Mouse (Mus musculus) megakaryocyte-erythroid progenitor cell, adult 5-6 weeks (primary cell): Measurements from ENCODE around the gene Ston1. TPM values are rescaled to one million over a fixed set of nuclear protein-coding genes. Genes with fewer than 3 reads are reported as not detected.

Experiments used
- ATAC-seq: replicated peaks from 2 replicates; pipeline ENCODE4 v1.8.0; 2016; ENCODE audit warnings: mild to moderate bottlenecking, inconsistent platforms; ENCODE audit not compliant: severe bottlenecking, poor library complexity, low FRiP score, low TSS enrichment
- total RNA-seq, 2 experiments: library from RNA; stranded (forward) in 1 of 2; stranded (reverse) in 1 of 2; fragments of 200-1000, 215-1000 nt in 1 of 2; fragments of >200 nt in 1 of 2; fragmentation: Nextera tagmentation in 1 of 2; gene quantifications; 2 replicates each; pipeline ENCODE4 v1.2.3; 2014 to 2017

The Ston1 gene
- total RNA-seq (2014; fragmentation: Nextera tagmentation) (1.2 TPM in 1 of 2 replicates, not detected in the other), total RNA-seq (2017) (not detected in 2 replicates)

DNA sequence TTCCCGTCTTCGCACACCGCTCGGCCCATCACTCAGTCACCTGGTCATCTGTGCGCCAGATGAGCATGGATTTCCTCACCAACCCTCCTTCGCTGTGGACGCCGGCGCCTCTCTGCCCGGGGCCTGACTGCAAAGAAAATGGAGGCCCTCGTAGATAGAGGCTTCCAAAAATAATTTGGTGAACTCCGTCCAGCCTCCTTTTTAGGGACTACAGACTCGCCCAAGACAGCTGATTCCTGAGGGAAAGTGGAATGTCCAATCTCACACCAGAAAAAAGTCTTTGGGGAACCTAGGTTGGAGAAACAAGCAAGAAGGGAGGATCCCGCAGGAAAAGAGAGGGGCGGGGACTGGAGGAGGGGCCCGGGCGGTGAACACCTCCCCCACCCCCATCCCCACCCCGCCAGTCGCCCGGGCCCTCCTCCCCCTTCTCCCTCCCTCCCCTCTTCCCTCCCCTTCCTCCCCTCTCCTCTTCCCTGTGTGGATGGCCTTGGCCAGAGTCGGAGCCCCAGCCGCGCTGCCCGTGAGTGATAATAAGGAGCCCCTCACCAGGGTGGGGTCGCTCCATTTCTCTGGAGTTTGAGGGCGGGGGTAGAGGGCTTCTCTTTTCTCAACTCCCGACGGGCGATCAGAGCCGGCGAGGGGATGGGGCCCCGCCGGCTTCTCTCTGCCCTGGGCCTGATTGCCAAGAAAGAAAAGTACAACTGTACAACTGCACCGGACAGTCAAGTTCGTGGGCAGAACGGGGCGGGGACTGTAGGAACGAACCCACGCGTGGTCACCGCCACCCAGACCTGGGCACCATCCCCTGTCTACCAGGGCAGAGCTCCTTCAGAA is at the start of gene Ston1:
TSS of gene Ston1 (plus strand) at position 463 of the 834 bp plus-strand sequence.
- ATAC-seq: peak; percentile 11; the same call in 1 of the 2 replicates

DNA sequence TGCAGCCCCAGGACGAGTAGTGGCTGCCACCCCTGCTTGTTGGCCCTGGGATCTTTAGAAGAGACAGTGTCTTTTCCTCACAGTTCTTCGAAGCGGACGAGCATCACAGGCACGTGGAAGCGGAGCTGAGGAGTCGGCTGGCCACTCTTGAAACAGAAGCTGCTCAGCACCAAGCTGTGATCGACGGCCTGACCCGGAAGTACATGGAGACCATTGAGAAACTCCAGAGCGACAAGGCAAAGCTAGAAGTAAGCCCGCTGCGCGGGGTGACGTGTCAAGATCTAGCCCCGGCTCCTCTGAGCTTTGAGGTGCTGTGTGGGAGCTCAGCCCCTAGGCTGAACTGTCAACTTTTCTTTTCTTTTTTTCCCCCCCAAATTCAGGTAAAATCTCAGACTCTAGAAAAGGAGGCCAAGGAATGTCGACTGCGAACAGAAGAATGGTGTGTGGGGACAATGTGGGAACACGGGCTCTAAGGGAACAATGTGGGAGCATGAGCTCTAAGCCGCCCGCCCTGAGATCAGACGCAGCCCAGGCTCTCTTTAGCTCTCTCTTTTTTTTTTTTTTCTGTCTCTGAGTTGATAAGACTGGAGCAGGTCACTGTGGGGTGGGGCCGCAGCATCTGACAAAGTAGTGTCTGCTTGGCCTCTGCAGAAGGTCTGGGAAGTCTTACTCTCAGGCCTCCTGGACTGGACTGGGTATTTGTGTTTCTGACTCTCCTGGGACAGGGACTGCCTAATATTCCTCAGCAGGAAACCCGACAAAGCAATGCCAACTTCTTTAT is 47.9 kb upstream of the Ston1 start:
- ATAC-seq: peak; percentile 89

DNA sequence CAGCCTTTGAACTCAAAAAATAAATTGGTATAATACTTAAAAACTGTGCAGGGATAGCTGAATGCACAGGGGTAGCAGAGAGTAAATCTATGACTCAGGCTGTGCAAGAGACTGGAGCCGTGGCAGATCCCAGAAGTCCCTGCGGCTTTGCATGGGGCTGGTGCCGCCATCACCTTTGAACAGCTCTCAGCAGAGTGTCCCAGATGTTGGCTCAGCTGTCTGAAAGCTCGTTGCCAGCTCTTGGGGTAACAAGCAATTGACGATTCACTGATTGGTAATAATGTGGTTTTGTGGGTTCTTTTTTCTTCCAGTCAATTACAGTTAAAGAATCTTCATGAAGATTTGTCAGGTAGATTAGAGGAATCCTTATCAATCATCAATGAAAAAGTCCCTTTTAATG is 47.1 kb upstream of the Ston1 start:
- no peak for ATAC-seq

DNA sequence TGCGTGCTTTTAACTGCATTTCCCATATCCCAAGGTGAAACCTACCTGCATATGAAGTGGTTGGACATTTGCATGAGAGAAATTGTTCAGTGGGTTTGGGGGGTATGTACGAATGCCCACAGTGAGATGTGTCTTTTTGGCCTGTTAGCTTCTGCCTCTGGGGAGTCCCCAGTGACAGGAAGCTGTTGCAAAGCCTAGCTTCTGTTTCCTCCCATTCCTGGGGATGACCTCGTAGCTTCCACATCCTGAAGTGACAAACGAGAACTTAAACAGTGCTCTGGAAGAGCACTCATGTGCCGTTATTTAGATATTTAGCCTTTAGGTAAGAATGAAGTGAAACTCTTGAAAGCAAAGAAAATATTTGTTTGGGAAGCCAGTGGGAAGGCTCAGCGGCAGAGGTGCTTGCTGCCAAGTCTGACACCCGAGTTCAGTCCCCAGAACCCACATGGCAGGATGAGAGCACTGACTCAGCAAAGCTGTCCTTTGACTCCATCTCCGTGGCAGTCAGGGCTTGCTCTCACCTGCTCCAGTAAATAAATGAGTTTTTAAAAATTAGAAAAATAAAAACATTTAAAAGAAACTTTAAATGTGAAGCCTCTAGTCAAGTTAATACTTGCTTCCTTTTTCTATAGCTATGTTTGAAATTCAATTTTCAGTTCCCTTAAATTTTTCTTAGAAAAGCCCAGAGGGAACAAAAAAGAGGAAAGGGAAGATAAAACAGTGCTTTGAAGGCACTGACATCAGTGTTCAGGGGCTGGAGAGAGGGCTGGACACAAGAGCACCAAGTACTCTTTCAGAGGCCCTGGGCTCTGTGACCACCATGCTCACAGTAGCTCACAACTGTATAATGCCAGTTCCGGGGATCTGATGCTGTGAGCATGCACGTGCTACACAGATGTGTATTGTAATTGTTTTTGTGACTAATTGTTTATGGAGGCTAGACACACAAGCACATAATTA is 46.2 kb upstream of the Ston1 start:
- no peak for ATAC-seq

DNA sequence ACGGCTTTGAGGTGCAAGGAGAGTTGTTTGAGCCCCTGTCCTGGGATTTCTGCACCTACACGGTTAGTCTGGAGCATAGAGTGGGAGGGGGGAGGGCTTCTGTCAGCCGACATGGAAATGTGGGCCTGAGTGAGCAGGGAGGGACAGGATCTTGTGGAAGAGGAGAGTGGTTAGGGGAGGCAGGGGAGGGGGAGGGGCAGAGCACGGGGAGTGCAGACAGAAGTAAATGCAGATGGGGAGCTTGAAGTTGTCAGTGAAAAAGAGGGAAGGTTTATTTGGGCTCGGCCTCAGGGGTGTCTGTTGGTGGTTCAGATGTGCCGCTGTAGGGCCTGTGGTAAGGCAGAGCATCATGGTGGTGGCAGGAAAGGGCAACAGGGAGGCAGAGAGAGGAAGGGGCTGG is 44.9 kb upstream of the Ston1 start:
- ATAC-seq: no peak

DNA sequence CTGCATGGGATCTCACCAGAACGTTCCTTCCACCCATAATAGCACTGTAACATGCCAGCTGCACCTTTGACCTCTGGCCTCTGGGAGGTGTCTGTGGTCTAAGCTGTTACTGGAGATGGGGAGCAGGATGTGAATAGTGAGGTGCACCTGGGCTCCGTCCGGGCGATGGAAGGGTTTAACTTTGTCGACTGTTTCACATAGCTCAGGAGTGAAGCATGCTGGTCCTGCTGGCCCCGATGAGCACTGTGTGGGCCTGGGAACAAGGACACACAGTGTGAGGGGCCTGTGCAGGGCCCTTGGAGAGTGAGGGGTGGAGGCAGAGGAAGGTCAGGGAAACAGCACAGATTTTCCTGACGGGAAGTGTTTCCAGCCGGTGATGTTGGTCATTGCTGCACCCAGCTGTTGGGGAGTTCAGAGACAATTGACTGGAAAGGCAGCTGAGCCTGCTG is 44.5 kb upstream of the Ston1 start:
- ATAC-seq: no peak

DNA sequence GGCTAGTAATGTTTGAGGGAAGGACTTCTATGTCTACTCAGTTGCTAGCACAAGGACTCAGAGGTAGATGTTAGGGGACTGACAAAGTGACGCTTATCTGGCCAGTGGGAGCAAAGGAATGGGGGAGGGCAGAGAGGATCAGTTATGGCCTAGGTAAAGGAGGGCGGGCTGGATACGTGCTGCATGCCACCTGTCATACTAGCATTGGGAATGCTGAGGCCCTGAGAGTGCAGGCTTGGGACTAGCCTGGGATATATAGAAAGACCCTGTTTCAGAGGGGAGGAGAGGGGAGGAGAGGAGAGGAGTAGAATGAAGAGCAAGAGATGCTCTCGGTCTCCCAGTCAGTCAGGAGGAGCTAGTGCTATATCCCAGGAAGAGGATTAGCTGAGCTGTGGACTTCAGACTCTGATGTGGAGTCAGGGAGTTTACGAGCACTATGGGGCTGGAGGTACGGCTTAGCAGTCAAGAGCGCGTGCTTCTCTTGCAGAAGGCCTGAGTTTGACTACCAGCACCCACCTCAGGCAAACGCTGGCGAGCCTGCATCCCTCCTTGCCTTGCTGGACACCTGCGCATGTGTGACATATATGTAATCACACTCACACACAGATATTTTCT is 43.9 kb upstream of the Ston1 start:
- ATAC-seq: no peak

DNA sequence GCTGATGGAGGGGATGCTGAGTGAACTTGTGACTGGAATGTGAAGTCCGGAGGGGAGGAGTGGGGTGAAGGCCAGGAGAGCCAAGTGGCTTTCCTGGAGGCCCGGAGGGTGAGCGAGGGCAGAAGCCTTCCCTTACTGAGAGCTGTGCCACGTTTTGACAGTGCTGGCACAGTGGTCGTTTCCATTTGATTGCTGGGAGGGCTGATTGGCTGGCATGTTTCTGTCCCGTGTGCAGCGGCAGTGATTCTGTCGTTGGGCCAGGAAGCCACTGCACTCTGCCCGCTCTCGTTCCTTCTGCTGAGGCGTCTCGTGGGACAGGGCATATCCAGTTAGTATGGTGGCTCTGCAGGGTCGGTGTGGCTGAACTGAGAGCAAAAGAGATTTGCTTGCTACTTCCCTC is 41.3 kb upstream of the Ston1 start:
- ATAC-seq: no peak

DNA sequence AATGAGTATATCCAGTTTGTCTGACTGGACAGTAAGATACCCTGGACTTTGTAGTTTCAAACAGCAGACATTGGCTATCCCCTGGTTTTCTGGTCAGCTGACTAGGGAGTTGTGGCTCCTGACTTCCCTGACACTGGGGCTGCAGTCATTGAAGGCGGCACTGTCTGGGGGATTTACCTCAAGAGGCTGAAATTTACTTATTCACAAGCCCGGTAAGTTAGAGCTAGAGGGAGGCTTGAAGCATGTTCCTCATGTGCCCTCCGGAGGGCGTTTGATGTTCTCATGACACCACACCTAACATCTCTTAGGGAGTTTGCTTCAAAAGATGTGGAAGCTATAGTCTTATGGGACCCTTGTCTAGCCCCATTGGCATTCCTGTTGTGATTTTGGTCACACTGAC is 40.8 kb upstream of the Ston1 start:
- ATAC-seq: no peak

DNA sequence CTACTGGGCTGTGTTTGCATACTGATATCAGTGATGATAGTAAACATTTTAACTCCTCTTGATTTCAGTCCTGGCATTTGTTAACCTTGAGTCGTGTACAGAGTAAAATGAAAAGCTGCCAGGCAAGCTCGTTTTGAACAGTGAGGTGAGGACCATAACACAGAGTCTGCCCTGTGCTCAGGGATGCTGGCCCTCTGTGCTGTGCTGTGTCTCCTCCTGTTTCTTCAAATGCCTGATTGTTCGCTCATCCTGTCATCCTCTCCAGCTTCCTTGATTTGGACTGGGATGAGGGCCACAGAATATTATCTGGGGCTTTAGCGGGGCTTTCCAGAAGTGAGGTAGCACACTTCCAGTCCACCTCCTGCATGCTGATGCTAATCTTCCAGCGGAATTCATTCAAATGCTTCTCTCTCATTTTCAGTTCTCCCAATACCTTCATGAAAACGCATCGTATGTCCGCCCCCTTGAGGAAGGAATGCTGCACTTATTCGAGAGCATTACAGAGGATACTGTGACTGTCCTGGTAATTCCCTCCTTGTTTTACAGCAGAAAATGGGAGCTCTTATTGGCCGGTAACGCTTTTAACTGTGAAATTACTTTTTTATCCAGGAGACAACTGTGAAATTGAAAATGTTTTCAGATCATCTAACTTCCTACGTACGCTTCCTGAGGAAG is 39.2 kb upstream of the Ston1 start:
- no peak for ATAC-seq

DNA sequence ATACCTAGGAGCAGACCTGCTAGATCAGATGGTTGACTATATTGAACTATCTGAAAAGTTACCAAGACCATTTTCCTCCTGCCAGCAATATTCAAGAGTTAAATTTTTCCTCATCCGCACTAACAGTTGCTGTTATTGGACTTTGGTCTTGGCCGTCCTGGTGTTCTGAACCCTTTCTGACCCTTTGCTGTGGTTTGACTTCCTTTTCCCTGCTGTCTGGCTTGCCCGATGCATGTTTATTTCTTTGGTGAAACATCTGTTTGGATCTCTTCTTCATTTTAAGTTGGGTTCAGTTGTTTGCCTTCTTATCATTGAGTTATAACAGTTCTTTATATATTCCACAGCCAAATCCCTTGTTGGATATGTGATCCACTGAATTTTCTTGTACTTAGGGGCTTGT is 33.9 kb upstream of the Ston1 start:
- ATAC-seq: no peak

DNA sequence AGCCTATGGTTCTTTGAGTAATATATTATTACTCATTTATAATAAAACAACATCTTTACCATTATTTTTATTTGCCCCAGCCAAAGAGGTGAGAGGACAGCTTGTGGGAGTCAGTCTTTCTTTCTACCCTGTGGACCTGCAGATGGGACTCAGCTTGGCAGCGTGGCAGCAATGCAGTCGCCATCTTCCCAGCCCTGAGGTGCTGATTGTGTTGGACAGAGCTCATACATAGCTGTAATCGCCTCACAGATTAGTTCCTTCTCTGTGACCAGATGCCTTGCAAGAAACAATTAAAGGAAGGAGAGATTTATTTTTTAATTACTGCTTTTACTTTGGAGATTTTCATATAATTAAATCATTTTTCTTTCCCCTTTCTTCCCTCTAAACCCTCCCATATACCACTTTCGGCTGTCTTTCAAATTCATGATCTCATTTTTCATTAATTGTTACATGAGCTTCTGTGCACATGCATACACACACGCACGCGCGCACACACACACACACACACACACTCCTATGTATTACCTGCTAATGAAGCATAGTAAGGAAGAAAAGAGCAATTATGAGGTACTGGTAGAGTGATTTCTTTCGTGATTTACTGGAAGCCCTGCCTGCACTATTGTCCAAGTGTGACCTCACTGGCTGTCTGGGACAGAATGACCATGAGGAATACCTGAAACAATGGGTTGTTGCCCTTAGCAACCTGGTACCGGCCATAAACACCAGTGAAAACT is 27.5 kb upstream of the Ston1 start:
- ATAC-seq: no peak

DNA sequence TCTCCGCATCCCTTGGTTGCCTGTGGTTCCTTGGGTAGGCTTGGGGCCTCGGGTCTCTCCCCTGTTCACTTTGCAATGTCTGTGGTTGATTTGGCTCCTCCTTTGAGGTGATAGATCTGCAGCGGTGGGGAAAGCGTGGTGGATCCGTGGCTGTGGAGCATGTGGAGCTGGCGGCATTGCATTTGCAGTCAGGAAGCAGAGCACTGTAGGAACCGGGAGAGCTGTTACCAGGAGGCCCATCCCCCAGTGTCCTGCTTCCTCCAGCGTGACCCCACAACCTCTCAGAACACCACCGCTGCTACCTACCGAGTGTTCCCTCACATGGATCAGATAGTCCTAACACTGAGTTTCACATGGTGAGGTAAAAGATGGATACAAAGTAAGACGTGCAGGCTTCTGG is 26.7 kb upstream of the Ston1 start:
- ATAC-seq: no peak

DNA sequence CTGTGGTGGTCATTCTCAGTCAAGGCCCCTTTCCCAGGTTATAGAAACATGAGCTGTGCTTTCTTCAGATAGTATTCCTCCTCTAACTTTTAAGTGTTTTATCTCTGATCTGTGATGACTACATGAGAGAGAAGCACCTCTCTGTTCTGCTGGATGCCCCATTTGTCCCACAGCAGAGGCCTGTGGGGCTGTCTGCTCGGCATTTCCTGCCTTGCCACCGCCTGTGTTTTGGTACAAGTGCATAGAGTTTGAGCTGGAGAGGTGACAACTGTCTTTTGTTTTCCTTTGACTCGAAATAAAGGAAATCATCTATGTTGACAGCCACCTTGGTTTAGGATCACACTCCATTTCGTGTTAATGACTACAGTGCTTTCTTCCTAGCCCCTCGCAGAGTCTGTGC is 22.7 kb upstream of the Ston1 start:
- ATAC-seq: no peak

DNA sequence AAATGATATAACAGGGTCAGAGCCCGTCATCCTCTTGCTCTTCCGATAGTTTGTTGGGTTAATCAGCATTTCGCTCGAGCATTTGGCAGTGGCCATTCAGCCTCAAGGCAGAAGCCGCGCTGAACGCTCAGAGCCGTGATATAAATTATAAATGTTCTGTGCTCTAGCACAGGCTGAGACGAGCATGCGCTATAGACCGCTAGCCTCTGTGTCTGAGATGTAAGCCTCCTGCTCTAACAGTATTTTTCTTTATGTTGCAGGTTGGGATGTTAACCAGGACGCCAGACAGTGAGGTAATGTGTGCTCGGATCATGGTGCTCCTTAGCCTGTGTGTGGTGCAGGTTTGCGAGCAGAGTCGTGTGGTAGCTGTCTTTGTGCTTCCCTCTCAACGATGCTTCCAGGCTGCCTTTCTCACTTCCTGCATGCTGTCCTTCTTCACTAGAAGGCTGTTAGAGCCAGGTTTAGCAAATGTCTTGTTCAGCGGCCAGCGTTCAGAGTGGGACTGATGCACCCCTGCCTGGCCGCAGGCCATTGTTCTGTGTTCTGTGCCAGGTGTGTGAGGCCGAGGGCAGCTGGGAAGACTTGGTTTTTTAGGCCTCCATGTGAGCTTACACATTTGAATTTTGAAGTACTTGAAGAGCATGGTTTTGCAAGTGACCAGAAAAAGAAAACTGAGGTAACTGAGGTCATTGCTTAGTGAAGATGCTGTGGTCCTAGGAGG is 18.8 kb upstream of the Ston1 start:
- ATAC-seq: no peak

DNA sequence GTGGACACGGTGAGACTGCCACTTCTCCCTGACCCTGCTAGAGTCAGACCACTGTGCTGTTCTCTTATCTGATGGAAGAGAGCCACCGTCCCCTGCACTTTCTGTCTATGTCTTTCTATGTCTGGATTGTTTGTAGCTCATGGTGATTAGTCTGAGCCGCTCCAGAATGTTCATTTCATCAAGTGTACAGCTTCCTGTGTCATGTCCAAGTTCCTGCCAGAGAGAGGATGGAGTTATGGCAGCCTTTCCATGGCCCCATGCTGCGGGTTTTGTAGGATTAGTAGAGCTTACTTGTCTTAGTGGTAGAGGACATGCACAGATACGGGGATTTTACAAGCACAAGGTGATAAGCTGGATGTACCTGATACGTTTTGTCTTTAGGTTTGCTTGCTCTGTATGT is 16.9 kb upstream of the Ston1 start:
- no peak for ATAC-seq

DNA sequence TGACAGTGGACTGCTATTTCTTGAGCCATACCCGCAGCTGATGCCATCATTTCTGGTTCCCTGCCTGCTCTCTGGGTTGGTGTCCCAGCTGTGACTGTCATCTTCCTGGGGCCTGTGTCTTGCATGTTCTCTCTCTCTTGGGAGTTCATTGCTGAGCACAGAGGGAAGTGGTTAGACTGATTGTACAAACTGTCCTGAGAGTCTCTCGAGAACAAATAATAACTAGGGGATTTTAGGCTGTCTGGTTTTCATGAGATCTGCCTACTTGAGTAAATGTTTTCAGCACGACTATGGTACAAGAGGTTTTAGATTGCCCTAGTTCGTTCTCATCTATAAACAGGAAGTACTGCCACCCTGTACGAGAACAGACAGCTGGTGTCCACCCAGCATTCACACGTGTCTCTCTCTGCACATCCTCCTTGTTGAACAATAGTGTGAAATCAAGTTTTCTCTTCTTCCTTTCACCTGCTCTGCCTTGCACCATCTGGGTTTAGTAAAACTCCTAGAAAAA is 15.9 kb upstream of the Ston1 start:
- ATAC-seq: no peak
